Mouse (Mus musculus): ENCODE data around the gene Ip6k3.
A peak's percentile ranks its signal among the peaks of the same experiment; 100 is the strongest.

Gene Ip6k3

DNA sequence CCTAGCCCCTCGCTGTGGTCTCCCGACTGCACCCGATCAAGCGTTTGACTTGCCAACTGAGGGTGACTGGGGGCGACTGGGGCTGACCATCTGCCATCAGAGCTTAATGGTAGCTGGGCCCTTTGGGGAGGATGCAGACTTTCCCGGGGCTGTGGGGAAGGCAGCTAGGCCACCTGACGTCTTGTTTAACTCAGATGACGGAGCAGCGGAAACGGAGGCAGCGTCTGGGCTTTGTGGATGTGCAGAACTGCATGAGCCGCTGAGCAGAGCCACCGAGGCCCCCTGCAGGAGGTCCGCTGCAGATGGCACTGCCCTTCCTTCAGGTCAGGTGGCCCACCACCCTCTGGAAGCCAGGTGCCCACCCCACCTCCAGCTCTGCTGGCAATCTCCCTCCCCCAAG is 46.3 kb downstream of the Ip6k3 start:
- no peak for DNase-seq

DNA sequence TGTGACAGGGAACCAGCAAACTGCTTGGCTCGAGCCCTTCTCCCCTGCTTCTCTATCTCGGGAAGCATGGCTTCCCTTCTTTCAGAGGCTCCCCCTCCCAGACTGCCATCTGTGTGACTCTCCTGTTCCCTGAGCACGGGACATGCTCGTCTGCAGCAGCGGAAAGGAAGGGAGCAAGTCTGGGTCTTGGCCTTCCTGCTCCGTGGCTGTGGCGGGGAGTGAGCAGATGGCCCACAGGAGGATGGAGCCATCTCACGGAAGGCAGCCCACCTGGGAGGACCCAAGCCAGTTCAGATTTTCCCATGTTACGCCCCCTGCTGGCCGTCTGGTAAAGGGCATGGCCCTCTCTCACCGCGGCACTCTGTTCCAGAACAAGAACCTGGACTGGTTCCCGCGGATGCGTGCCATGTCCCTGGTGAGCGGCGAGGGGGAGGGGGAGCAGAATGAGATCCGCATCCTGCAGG is 47.0 kb downstream of the Ip6k3 start:
- peak; percentile 77 for DNase-seq

DNA sequence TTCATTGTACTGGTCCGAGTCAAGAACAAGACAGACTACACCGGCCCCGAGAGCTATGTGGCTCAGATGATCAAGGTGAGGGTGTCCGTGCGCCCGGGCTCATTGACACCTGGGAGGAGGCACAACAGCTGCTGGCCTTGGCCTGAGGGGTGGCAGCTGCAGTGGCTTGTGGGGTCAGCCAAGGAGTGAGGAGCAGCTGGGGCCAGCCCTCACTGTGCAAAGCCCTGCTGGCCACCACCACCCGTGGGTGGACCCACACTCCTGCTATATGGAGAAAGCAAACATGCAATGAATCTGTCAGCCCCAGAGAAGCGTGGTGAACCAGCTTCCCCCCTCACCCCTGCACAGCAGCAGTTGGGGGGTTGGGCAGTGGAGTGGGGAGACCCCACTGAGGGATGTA is 47.6 kb downstream of the Ip6k3 start:
- DNase-seq = no peak

- DNase-seq = no peak
Measured at GRCm38 (mm10) chr17:27119540-27119895, 48.1 kb downstream of the Ip6k3 start.

DNA sequence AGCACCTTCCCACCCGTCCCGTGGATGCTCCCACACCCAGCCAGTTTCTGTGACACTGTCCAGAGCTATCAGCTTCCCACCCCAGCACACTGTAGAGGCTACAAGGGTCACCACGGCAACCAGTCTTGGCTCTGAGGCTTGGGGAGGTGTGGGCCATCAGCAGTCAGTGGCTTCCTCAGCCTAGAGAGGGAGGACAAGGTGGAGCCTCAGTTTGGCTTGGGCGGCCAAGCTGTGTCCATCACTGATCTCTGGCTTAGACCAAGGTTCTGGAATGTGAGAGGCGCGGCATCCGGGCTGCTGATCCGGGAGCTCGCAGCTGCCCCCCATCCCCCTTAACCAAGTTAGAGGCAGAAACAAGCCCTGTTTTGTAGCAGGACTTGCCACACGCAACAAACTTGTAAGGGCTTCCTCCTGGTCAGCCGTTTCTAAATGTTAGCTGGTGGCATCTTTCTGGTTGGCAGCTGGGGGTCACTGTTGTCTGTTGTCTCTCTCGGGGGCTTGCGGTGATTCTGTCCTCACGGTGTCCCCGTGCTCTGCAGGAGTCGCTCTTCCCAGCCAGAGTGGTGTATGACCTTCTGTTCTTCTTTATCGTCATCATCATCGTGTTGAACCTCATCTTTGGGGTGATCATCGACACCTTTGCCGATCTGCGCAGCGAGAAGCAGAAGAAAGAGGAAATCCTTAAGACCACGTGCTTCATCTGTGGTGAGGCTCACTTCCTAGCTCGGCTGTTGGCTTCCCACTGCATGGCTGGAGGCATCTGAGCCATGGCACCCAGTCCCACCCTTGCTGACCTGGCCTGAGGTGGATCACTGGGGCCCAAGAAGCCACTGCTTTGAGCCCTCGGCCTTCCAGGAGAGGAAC is 48.7 kb downstream of the Ip6k3 start:
- peak; percentile 21 for DNase-seq

- DNase-seq = peak; percentile 63
Measured at GRCm38 (mm10) chr17:27110072-27110471, 57.5 kb downstream of the Ip6k3 start.

GRCm38 (mm10) chr17:27107936-27108335 is 59.7 kb downstream of the Ip6k3 start:
- no peak for DNase-seq

- peak; percentile 29 for DNase-seq
Measured at GRCm38 (mm10) chr17:27106745-27107144, 60.9 kb downstream of the Ip6k3 start.

GRCm38 (mm10) chr17:27105698-27106470 is 61.7 kb downstream of the Ip6k3 start:
- no peak for DNase-seq

- DNase-seq = no peak
Measured at GRCm38 (mm10) chr17:27101675-27102074, 65.9 kb downstream of the Ip6k3 start.

- DNase-seq = peak; percentile 54
Measured at GRCm38 (mm10) chr17:27095690-27096089, 71.9 kb downstream of the Ip6k3 start.
